Mouse (Mus musculus): ENCODE measurements around the gene Ttc7.

DNA sequence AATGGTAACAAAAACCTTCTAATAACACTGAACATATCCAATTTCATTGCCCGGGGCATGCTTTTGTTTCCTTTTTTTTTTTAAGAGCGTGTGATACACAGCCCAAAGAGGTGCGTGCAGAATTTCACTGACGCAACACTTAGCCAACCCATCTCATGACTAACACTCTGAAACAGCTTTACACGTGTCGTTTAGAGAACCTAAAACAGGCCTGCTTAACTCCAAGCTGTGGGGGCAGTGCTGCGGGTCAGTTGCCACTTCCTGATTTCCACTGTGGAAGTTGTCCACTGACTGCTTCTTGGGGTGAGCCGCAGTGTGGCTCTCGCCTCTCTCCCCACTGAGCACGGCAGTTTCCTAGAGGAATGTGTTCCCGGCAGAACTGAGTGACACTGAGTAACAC lies 122.9 kb downstream of the Ttc7 start:
- TF ChIP-seq ZC3H11A (IDR thresholded peaks at IDR 0.05; ENCODE audit: borderline replicate concordance, low read depth, low read length) (no peak), ZNF384 (IDR thresholded peaks at IDR 0.05; ENCODE audit: low read depth, low read length) (no peak), HCFC1 (IDR thresholded peaks at IDR 0.05; ENCODE audit: borderline replicate concordance, insufficient read depth, low read length) (no peak)
